Mouse (Mus musculus): ENCODE results near the gene Ralgps1. TPM values are rescaled to one million over a fixed set of nuclear protein-coding genes. Genes with fewer than 3 reads are reported as not detected.

Ralgps1 gene
- polyA plus RNA-seq, 1 experiment, result not detected

DNA sequence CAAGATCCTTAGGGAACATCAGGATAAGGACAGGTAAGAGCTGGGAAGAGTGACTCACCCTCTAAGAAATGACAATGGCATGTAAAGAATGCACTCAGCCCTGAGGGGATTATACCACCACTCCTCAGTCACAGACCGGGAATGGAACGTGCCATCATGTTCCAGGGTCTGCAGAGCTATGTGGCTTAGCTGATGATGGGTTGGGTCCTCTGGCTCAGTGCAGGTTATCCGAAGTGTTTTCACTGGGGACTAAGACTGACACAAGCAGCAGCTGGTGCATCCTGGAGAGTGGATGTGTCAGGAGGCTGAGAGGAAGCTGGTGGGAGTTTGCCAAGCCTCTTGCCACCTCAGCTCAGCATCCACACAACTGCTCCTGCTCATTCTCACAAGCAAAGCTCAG lies 50.7 kb downstream of the Ralgps1 start:
- WGBS, result 81% methylated on average over 3 of the region's 3 CpGs
- Histone ChIP-seq H3K27ac (ENCODE audit: insufficient read depth, low read depth, low read length) (no peak overlapping the region), H3K4me1 (ENCODE audit: control insufficient read depth, insufficient read depth, low read length) (peaks cover 44% of the 10 kb centered on the region), H3K4me3 (ENCODE audit: insufficient read depth, low read depth, low read length) (no peak overlapping the region)
- TF ChIP-seq POLR2A (IDR thresholded peaks at IDR 0.05; ENCODE audit: insufficient read depth, low read depth, low read length), result no peak
- TF ChIP-seq CTCF (IDR thresholded peaks at IDR 0.05; ENCODE audit: insufficient read depth, low read depth, low read length), result no peak

DNA sequence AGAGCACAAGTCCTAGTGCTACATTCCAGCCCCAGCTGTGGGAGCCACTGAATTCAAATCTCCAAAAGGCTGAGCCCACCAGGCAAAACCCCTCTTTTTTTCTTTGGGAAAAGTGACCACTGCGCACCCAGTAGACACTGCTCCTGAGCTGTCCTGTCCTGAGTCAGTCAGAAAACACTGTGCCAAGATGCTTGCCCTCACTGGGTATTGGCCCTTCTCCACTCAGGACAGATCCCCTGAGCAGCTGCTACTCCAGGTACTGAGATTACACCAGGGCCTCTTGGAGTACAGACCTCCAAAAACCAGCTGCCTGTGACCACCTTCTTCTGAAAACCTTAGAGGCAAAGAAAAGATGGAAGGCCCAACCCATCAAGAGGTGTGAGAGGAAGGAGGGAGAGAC lies 51.4 kb downstream of the Ralgps1 start:
- H3K27ac ChIP-seq (ENCODE audit: insufficient read depth, low read depth, low read length), result no peak overlapping the region
- whole genome bisulfite sequencing, result 96% methylated on average over 1 of the region's 1 CpGs
- H3K4me3 ChIP-seq (ENCODE audit: insufficient read depth, low read depth, low read length), result no peak overlapping the region
- TF ChIP-seq CTCF (IDR thresholded peaks at IDR 0.05; ENCODE audit: insufficient read depth, low read depth, low read length) (no peak), POLR2A (IDR thresholded peaks at IDR 0.05; ENCODE audit: insufficient read depth, low read depth, low read length) (no peak)
- peaks cover 49% of the 10 kb centered on the region for H3K4me1 ChIP-seq (ENCODE audit: control insufficient read depth, insufficient read depth, low read length)

DNA sequence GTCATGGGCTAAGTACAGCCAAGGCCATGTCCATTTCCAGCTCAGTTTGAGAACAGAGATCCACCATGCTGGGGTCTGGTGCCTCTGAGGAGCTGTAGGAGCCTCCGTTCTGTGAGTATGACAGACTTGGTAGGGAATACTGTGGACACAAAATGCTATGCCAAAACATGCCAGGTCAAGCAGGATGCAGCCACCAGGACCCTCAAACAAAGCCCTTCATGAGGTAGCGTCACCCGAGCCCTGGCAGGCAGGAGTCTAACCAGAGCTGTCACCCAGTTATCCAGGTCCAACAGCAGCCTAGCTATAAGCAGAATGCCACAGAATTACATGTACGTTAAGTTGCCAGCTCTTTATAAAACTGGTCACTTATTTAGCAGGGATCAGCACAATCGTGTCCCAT lies 51.8 kb downstream of the Ralgps1 start:
- Histone ChIP-seq H3K4me3 (ENCODE audit: insufficient read depth, low read depth, low read length) (no peak overlapping the region), H3K4me1 (ENCODE audit: control insufficient read depth, insufficient read depth, low read length) (peaks cover 50% of the 10 kb centered on the region), H3K27ac (ENCODE audit: insufficient read depth, low read depth, low read length) (no peak overlapping the region)
- 92% methylated on average over 5 of the region's 5 CpGs for WGBS
- TF ChIP-seq POLR2A (IDR thresholded peaks at IDR 0.05; ENCODE audit: insufficient read depth, low read depth, low read length) (no peak), CTCF (IDR thresholded peaks at IDR 0.05; ENCODE audit: insufficient read depth, low read depth, low read length) (no peak)

DNA sequence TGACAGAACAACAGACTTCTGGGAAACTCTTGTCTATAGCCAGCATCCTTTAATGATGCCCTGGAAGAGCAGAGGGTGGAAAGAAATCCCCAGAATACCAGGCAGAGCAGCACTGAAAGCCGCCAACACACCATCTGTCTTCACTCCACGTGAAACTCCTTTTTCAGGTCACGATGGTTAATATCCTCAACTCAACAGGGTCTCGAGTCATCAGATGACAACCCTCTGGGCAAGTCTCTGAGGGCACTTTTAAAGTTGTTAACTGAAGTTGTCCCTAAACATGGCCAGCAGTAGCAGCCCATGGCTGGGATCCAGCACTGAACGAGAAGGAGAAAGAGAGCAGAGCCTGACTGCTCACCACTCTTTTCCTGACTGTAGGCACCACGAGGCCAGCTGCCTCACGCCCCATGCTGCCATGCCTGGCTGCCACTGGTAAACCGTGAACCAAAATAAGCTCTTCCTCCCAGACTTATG lies 52.8 kb downstream of the Ralgps1 start:
- no peak overlapping the region for H3K4me3 ChIP-seq (ENCODE audit: insufficient read depth, low read depth, low read length)
- peaks cover 45% of the 10 kb centered on the region for H3K4me1 ChIP-seq (ENCODE audit: control insufficient read depth, insufficient read depth, low read length)
- WGBS, result 33% methylated on average over 8 of the region's 8 CpGs
- no peak for TF ChIP-seq CTCF (IDR thresholded peaks at IDR 0.05; ENCODE audit: insufficient read depth, low read depth, low read length)
- TF ChIP-seq POLR2A (IDR thresholded peaks at IDR 0.05; ENCODE audit: insufficient read depth, low read depth, low read length), result no peak
- H3K27ac ChIP-seq (ENCODE audit: insufficient read depth, low read depth, low read length), result no peak overlapping the region

DNA sequence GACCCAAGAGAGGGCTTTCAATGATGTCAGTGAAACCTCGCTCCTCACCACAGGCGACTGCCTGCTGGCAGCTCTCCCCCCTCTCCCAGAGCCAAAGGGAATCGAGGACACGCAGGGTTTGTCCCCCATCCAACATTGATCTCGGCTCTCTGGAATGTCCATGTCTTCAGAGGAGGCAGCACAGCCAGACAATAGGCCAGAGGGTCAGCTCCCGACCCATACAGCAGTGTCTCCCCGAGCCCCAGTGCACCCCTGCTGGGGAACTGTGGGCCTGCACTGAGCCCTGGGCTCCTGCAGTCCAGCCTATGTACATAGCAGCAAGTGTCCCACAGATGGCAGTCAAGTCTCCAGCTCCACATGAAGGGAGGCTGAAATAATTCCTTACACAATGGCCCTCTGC lies 54.8 kb downstream of the Ralgps1 start:
- H3K27ac ChIP-seq (ENCODE audit: insufficient read depth, low read depth, low read length), result peak overlapping the region; percentile 73; the same call in 1 of the 2 replicates
- WGBS, result 27% methylated on average over 7 of the region's 7 CpGs

DNA sequence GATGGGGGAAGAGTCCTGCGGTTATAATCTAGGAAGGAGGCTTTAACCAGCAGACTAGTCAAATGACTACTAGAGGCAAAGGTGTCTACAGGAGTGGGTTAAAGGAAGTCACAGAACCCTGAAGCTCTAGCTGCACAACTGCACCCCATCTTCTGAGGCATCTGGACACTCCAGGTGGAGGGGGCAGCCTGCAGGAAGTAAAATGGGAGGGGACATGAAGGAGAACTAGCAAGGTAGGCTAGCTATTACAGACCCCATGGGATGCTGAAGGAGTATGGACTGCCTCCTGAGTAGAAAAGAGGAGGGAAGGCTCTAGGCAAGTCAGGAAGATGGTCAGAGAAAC lies 55.3 kb downstream of the Ralgps1 start:
- 67% methylated on average over 1 of the region's 1 CpGs for WGBS
- no peak overlapping the region for H3K4me3 ChIP-seq (ENCODE audit: insufficient read depth, low read depth, low read length)
- H3K4me1 ChIP-seq (ENCODE audit: control insufficient read depth, insufficient read depth, low read length), result peaks cover 45% of the 10 kb centered on the region
- TF ChIP-seq CTCF (IDR thresholded peaks at IDR 0.05; ENCODE audit: insufficient read depth, low read depth, low read length) (no peak), POLR2A (IDR thresholded peaks at IDR 0.05; ENCODE audit: insufficient read depth, low read depth, low read length) (no peak)
- H3K27ac ChIP-seq (ENCODE audit: insufficient read depth, low read depth, low read length), result peak overlapping the region; percentile 73

More for the DNA sequence above, 54.8 kb downstream of the Ralgps1 start:
- peak; percentile 57 for TF ChIP-seq CTCF (IDR thresholded peaks at IDR 0.05; ENCODE audit: insufficient read depth, low read depth, low read length)
- no peak for TF ChIP-seq POLR2A (IDR thresholded peaks at IDR 0.05; ENCODE audit: insufficient read depth, low read depth, low read length)
- H3K4me1 ChIP-seq (ENCODE audit: control insufficient read depth, insufficient read depth, low read length), result peaks cover 45% of the 10 kb centered on the region
- no peak overlapping the region for H3K4me3 ChIP-seq (ENCODE audit: insufficient read depth, low read depth, low read length)

DNA sequence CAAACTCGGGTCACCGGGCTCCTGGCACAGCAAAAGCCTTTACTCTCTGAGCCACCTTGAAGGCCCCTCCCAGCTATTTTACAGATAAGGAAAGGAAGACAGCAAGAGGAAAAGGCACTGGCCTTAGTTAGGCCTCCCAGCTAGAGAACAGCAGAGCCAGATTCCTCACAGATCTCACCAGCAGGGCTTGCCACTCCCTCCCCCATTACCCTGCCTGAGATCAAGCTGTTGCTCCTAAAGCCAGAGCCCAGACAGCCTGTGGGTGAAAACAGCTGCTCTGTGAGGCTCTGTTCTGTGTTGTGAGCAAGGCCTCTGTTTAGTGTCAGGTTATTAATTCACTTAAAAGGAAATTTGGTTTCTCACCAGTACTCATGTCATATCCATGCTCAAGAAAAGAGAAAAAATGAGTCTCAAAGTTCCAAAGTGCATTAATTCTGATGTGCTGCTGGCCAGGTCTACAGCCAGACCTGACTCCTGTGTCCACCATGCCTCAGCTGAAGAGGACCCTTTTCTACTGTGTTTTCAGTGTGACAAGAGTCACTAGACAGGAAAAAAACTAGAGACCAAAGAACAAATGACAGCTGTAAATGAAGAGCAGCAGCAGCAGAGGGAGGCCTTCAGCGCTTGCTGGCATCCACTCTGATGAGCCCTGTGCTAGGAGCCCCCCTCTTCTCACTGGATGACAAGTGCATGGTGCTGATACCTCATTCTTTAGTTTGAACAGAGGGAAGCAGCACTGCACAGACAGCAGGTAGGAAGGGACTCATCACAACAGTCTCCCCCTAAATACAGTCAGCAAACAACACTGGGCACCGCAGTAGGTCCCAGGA lies 55.8 kb downstream of the Ralgps1 start:
- Histone ChIP-seq H3K4me1 (ENCODE audit: control insufficient read depth, insufficient read depth, low read length) (peaks cover 39% of the 10 kb centered on the region), H3K27ac (ENCODE audit: insufficient read depth, low read depth, low read length) (peak overlapping the region; percentile 73), H3K4me3 (ENCODE audit: insufficient read depth, low read depth, low read length) (no peak overlapping the region)
- 78% methylated on average over 4 of the region's 4 CpGs for WGBS
- TF ChIP-seq CTCF (IDR thresholded peaks at IDR 0.05; ENCODE audit: insufficient read depth, low read depth, low read length), result no peak
- TF ChIP-seq POLR2A (IDR thresholded peaks at IDR 0.05; ENCODE audit: insufficient read depth, low read depth, low read length), result no peak

DNA sequence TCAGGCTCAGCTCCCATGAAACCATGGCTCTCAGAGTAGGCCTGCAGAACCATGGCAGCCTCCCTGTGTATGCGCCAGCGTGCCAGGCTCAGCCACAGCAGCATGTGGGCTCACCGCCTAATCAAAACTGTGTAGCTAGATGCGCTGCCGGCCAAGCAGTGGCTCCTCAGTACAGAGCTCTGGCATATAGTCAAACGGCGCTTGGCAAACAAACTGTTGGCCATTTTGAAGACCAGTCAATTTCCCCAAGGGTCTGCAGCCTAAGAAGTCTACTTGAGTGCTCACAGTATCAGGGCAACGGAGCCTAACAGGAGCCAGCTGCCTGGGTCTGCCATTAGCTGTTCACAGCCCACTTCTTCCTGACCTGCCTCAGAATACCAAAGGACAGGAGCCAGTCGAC lies 61.9 kb downstream of the Ralgps1 start:
- Histone ChIP-seq H3K27ac (ENCODE audit: insufficient read depth, low read depth, low read length) (no peak overlapping the region), H3K4me1 (ENCODE audit: control insufficient read depth, insufficient read depth, low read length) (peaks cover 6% of the 10 kb centered on the region), H3K4me3 (ENCODE audit: insufficient read depth, low read depth, low read length) (no peak overlapping the region)
- WGBS, result 58% methylated on average over 9 of the region's 9 CpGs
- TF ChIP-seq CTCF (IDR thresholded peaks at IDR 0.05; ENCODE audit: insufficient read depth, low read depth, low read length), result no peak

DNA sequence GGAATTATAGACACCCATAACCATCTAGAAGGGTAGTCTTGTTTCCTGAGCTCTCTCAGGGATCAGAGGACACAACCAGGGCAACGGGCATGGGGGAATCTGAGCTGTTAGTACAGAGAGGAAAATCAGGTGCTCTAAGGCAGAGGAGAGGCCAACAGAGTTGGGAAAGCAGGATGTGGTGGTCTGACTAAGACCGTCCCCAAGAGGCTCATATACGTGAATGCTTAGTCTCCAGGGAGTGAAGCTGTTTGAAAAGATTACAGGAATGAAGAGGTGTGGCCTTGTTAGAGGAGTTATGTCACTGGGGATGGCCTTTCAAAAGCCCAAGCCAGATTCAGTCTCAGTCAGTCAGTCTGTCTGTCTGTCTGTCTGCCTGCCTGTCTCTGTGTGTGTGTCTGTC lies 64.7 kb downstream of the Ralgps1 start:
- H3K4me1 ChIP-seq (ENCODE audit: control insufficient read depth, insufficient read depth, low read length), result peaks cover 17% of the 10 kb centered on the region
- H3K27ac ChIP-seq (ENCODE audit: insufficient read depth, low read depth, low read length), result no peak overlapping the region
- 95% methylated on average over 3 of the region's 3 CpGs for WGBS
- no peak overlapping the region for H3K4me3 ChIP-seq (ENCODE audit: insufficient read depth, low read depth, low read length)
- no peak for TF ChIP-seq CTCF (IDR thresholded peaks at IDR 0.05; ENCODE audit: insufficient read depth, low read depth, low read length)
- TF ChIP-seq POLR2A (IDR thresholded peaks at IDR 0.05; ENCODE audit: insufficient read depth, low read depth, low read length), result no peak
